Mouse (Mus musculus) liver, embryonic 15.5 days (tissue): ENCODE data around the gene Cirbp. TPM values are rescaled to one million over a fixed set of nuclear protein-coding genes. Genes with fewer than 3 reads are reported as not detected.

Source experiments
- ATAC-seq: fragments of 200-750 bp; cut with Nextera tagmentation; 2 replicates; pipeline ENCODE4 v1.8.0; 2017; ENCODE audit warnings: moderate number of reproducible peaks, mild to moderate bottlenecking, moderate library complexity; ENCODE audit not compliant: insufficient read depth
- H3K27ac ChIP-seq: fragments of 300-500 bp; sonication (generic); replicated peaks from 2 replicates; pipeline ENCODE4 v1.5.1; 2015; ENCODE audit warnings: mild to moderate bottlenecking, inconsistent platforms
- H3K27me3 ChIP-seq: fragments of 300-500 bp; sonication (generic); 2 replicates; pipeline ENCODE4 v1.6.1; 2015; ENCODE audit warnings: mild to moderate bottlenecking, inconsistent platforms
- H3K36me3 ChIP-seq: fragments of 300-500 bp; sonication (generic); replicated peaks from 2 replicates; pipeline ENCODE4 v1.6.1; 2015; ENCODE audit warnings: moderate library complexity, mild to moderate bottlenecking, inconsistent platforms
- H3K4me1 ChIP-seq: fragments of 300-500 bp; sonication (generic); replicated peaks from 2 replicates; pipeline ENCODE4 v1.6.1; 2015; ENCODE audit warnings: inconsistent platforms
- H3K4me2 ChIP-seq: fragments of 300-500 bp; sonication (generic); 2 replicates; pipeline ENCODE4 v1.6.1; 2015; ENCODE audit warnings: moderate library complexity, mild to moderate bottlenecking, inconsistent platforms
- H3K4me3 ChIP-seq: fragments of 300-500 bp; sonication (generic); replicated peaks from 2 replicates; pipeline ENCODE4 v1.5.1; 2015; ENCODE audit warnings: mild to moderate bottlenecking, inconsistent platforms
- H3K9ac ChIP-seq: fragments of 300-500 bp; sonication (generic); 2 replicates; pipeline ENCODE4 v1.6.1; 2015; ENCODE audit warnings: moderate library complexity, mild to moderate bottlenecking, inconsistent platforms
- H3K9me3 ChIP-seq: fragments of 300-500 bp; sonication (generic); replicated peaks from 2 replicates; pipeline ENCODE4 v1.6.1; 2016; ENCODE audit warnings: inconsistent platforms
- WGBS: fragments of 180-500 bp; shearing (Covaris S2); methylation state at CpG from one replicate; pipeline ENCODE4 v1.1.7; 2015; ENCODE audit warnings: mixed read lengths; ENCODE audit not compliant: insufficient replicate concordance; 5-methylcytosine and 5-hydroxymethylcytosine counted together
- polyA plus RNA-seq: library from polyadenylated mRNA; unstranded; fragments of >200 nt; fragmentation: Nextera tagmentation; extraction: Ambion mirVana; gene quantifications from 2 replicates; pipeline ENCODE4 v1.2.1, GENCODE M21; 2015

Cirbp gene
- polyA plus RNA-seq, 1 experiment from 2014 or later, result 17.0 TPM

DNA sequence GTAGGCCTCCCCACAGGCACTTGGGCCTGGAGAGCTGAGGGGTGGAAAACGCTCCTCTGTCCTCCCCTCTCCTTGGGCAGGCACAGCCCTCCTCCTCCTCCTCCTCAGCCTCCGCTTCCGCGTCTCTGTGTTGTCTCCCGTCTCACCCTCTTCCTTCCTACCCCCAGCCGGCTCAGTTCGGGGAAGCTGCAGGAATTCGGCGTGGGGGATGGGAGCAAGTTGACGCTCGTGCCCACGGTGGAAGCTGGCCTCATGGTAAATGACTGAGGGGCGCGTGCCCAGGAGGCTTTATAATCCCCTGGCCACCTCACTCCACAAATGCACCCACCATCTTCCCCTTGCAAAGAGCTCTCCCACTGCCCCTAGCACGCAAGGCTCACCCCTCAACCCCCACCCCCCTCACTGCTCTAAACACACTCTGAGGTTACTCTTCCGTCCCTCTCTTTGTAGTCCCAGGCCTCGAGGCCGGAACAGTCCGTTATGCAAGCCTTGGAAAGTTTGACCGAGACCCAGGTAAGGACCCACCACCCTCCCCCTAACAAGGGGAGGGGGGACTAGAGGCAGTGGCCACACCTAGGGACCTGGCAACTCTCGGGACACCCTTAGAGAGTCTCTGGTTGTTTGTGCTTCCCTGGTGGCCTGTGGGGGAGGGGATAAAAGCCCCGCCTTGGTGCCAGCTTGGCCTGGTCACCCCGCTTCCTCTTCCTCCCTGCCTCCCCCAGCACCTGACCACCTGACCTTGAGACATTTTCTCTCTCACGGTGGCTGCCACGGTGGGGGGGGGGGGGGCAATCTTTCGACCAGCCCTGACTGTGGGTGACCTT is 14.4 kb upstream of the Cirbp start:
- H3K36me3 ChIP-seq, result peaks cover 63% of the 10 kb centered on the region
- peak overlapping the region; percentile 87 for H3K9ac ChIP-seq
- H3K27me3 ChIP-seq, result no peaks in the 10 kb centered on the region
- WGBS, result 5% methylated on average over 26 of the region's 26 CpGs
- no peaks in the 10 kb centered on the region for H3K9me3 ChIP-seq
- H3K27ac ChIP-seq, result peak overlapping the region; percentile 96
- peak overlapping the region; percentile 70 for H3K4me3 ChIP-seq
- peaks cover 89% of the 10 kb centered on the region for H3K4me1 ChIP-seq
- peak overlapping the region; percentile 96 for H3K4me2 ChIP-seq
- ATAC-seq, result no peak

DNA sequence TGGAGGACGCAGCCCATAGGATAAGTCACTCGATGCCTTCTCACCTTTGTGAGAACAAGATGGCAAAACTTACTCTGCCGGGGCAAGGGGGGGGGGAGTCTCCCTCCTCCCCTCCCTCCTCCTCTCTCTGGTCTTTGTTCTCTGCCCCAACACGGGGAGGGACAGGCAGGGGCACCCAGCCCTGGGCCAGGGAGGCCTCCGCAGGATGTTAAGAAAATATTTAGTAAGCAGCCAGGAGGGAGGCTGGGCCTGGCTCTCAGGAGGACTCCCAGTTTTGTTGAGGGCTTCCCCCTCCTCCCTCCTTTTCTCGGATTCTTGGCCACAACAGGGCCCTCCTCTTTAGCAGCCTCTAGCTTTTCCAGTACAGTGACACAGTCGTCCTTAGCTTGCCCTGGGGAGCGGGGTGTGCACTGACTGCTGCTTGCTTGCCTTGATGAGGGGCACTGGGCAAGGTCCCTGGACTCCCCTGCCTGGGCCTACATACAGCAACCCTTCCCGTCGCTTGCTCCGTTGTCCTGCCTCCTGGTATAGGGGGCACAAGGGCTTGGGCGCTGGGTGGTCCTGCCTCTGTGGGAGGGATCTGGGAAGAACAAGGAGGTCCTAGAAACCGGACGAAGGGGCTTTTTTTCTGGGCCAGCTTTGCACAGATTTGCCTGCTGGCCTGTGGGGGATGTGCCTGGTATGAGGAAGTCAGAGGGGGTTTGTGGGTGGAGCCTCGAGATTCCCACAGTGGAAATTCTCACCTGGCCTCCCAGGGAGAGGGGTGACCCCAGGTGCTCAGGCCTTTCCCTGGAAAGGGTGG is 13.5 kb upstream of the Cirbp start:
- peaks cover 89% of the 10 kb centered on the region for H3K4me1 ChIP-seq
- peak overlapping the region; percentile 87 for H3K9ac ChIP-seq
- peaks cover 68% of the 10 kb centered on the region for H3K36me3 ChIP-seq
- peak overlapping the region; percentile 96 for H3K4me2 ChIP-seq
- H3K4me3 ChIP-seq, result peak overlapping the region; percentile 70
- H3K27me3 ChIP-seq, result no peaks in the 10 kb centered on the region
- WGBS, result 38% methylated on average over 15 of the region's 15 CpGs
- H3K27ac ChIP-seq, result peak overlapping the region; percentile 96
- ATAC-seq, result no peak
- H3K9me3 ChIP-seq, result no peaks in the 10 kb centered on the region

DNA sequence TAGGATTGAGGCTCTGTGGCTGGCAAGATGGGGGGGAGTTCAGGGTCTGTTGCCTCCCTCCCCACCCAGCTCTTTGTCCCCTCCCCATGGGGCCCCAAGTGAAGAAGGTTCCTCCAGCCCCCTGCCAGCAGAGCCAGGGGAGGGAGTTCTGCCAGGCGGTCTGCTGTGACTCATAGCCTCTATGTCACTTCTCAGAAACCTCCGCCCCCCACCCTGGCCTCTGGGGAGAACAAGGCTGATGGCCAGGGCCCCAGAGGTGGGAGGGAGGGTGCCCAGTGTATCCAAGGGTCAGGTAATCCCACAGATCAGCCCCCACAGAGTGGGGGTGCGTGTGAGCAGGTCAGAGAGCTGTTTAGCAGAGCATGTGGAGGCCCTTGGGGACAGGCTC is 12.9 kb upstream of the Cirbp start:
- Histone ChIP-seq H3K4me3 (peak overlapping the region; percentile 70), H3K36me3 (peaks cover 73% of the 10 kb centered on the region), H3K9ac (peak overlapping the region; percentile 87; the same call in 1 of the 2 replicates), H3K4me1 (peaks cover 88% of the 10 kb centered on the region), H3K27me3 (no peaks in the 10 kb centered on the region), H3K27ac (peak overlapping the region; percentile 96), H3K4me2 (peak overlapping the region; percentile 96), H3K9me3 (no peaks in the 10 kb centered on the region)
- WGBS, result 60% methylated on average over 3 of the region's 3 CpGs
- ATAC-seq, result no peak

DNA sequence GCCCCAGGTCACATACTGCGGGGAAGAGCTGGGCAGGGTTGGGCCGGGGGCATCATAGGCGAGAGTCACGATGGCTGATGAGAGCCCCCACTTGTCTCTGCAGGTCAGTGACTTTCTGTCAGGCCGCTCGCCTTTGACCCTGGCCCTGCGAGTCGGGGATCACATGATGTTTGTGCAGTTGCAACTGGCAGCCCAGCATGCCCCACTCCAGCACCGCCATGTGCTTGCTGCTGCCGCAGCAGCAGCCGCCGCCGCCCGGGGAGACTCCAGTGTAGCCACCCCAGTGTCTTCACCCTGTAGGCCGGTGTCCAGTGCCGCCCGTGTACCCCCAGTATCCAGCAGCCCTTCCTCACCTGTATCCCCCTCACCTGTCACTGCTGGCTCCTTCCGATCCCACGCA is 12.1 kb upstream of the Cirbp start:
- WGBS, result 80% methylated on average over 19 of the region's 19 CpGs
- peak overlapping the region; percentile 96 for H3K27ac ChIP-seq
- H3K36me3 ChIP-seq, result peaks cover 73% of the 10 kb centered on the region
- H3K9ac ChIP-seq, result no peak overlapping the region
- H3K27me3 ChIP-seq, result no peaks in the 10 kb centered on the region
- H3K9me3 ChIP-seq, result no peaks in the 10 kb centered on the region
- ATAC-seq, result no peak
- H3K4me1 ChIP-seq, result peaks cover 91% of the 10 kb centered on the region
- peak overlapping the region; percentile 96 for H3K4me2 ChIP-seq
- H3K4me3 ChIP-seq, result peak overlapping the region; percentile 14; the same call in 1 of the 2 replicates

DNA sequence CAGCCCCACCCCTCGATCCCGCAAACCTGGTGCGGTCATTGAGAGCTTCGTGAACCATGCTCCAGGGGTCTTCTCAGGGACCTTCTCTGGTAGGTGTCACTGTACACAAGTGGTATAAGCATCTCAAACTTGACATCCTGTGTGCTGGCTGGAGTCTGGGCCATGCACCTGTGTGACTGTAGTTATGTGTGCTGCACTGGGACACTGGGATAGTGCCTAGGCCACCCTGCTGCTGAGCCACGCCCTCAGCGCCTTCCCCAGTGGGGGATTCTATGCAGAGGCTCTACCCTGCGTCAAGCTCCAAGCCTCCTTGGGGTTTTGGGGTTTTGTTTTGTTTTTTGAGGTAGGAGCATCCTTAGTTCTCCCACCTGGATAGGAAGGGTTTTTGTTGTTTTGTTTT is 11.4 kb upstream of the Cirbp start:
- no peaks in the 10 kb centered on the region for H3K9me3 ChIP-seq
- WGBS, result 80% methylated on average over 7 of the region's 7 CpGs
- ATAC-seq, result no peak
- no peaks in the 10 kb centered on the region for H3K27me3 ChIP-seq
- peaks cover 73% of the 10 kb centered on the region for H3K36me3 ChIP-seq
- H3K4me2 ChIP-seq, result no peak overlapping the region
- no peak overlapping the region for H3K9ac ChIP-seq
- peaks cover 97% of the 10 kb centered on the region for H3K4me1 ChIP-seq
- no peak overlapping the region; the same call in 1 of the 2 replicates for H3K27ac ChIP-seq
- no peak overlapping the region for H3K4me3 ChIP-seq

DNA sequence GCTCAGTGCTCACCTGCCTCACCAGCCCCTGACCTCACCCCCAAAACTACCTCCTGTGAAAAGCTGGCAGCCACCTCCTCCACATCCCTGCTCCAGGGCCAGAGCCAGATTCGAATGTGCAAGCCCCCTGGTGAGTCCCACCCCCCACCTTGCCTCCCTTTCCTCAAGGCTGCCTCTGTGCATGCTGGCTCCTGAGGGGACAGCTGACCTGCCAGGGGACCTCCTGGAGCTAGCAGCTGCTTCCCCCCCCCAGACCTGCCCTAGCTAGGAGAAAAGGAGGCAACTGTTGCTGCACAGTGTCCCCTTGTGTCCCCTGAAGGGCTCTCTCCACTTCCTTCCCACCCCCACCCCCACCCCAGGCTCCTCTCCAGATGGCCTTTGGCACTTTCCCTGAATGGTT is 10.5 kb upstream of the Cirbp start:
- Histone ChIP-seq H3K9ac (no peak overlapping the region), H3K27me3 (no peaks in the 10 kb centered on the region), H3K4me2 (no peak overlapping the region), H3K4me1 (peaks cover 97% of the 10 kb centered on the region), H3K36me3 (peaks cover 71% of the 10 kb centered on the region), H3K4me3 (no peak overlapping the region), H3K27ac (no peak overlapping the region; the same call in 1 of the 2 replicates), H3K9me3 (no peaks in the 10 kb centered on the region)
- 81% methylated on average over 1 of the region's 1 CpGs for WGBS
- ATAC-seq, result no peak

DNA sequence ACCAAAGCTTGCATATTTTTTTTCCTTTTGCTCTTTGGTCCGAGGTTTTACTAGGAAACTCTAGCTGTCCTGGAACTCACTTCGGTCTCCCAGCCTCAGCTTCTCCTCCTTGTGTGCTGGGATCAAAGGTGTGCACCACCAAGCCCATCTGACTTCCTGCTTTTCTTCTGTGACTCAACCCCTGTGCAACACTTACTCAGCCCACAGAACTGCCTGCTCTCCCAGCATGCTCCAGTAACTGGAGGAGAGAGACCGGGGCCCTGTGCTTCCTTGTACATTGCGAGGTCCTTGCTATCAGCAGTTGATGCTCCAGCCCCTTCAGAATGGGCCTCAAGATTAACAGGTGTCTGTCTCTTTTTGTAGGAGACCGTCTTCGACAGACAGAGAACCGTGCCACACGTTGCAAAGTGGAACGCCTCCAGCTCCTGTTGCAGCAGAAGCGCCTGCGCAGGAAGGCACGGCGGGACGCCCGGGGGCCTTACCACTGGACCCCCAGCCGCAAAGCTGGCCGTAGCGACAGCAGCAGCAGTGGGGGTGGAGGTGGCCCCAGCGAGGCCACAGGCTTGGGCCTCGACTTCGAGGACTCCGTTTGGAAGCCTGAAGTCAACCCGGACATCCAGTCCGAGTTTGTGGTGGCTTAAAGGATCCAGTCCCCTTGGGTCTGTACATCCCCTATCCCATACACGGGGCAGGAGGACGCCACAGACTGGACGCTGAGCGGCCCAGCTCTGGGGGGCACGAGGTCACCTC is 9.6 kb upstream of the Cirbp start:
- H3K36me3 ChIP-seq, result peaks cover 65% of the 10 kb centered on the region
- WGBS, result 79% methylated on average over 29 of the region's 29 CpGs
- ATAC-seq, result no peak
- no peak overlapping the region for H3K9ac ChIP-seq
- H3K27ac ChIP-seq, result peak overlapping the region; percentile 19
- peaks cover 97% of the 10 kb centered on the region for H3K4me1 ChIP-seq
- H3K4me2 ChIP-seq, result no peak overlapping the region
- H3K9me3 ChIP-seq, result no peaks in the 10 kb centered on the region
- H3K4me3 ChIP-seq, result no peak overlapping the region
- H3K27me3 ChIP-seq, result no peaks in the 10 kb centered on the region

DNA sequence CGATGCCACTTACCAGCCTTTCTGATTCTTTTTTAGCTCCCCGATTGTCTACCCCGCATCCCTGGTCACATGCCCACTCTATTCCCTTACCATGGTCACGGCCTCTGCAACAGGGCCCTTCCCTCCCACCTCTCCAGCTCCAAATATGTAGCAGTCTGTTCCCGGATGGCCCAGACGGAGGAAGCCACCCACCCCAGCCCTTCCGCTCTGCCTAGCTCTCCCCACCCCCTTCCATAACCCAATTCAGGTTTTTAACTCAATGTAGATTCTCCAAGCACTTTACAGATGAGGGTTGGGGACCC is 9.1 kb upstream of the Cirbp start:
- no peaks in the 10 kb centered on the region for H3K27me3 ChIP-seq
- H3K4me1 ChIP-seq, result peaks cover 97% of the 10 kb centered on the region
- no peak overlapping the region for H3K9ac ChIP-seq
- no peak overlapping the region for H3K4me3 ChIP-seq
- 0 out of 2 replicates have a peak overlapping the region, but pooled peaks have one; percentile 19 for H3K27ac ChIP-seq
- no peaks in the 10 kb centered on the region for H3K9me3 ChIP-seq
- H3K4me2 ChIP-seq, result no peak overlapping the region
- no peak for ATAC-seq
- H3K36me3 ChIP-seq, result peaks cover 60% of the 10 kb centered on the region
- 78% methylated on average over 7 of the region's 7 CpGs for WGBS

DNA sequence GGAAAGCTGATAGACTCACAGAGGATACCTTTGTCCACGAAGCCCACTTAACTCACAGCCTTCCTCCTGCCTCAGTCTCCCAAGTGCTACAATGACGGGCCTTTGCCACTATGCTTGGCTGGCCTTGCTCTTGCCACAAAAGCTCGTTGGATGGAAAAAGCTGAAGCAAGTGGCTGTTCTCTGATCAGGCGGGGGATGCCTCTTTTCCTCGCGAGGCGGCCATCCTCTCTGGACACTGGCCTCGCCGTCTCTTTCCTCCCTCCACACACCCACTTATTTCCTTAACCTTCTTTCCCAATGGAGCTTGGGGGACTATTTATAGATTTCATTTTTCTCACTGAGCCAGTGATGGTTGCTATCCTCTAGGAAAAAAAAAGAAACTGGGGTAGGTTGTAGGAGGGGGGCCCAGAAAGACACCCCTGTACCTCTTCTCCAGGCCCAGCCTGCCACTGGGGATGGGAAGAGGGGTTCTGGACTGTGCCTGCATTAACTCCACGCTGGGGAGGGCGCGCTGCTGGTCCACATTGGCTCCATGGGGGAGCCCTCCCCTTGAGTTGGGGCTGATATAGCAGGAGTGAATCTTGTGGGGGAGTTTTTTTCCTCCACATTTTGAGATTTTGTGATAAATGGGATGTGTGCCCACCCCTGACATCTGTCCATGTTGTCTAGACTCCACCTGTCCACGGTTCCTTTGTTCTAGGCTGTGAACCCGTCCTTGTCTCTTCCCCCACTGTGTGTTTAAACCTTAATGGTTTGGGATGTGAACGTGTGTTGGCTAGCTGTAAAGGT is 8.4 kb upstream of the Cirbp start:
- Histone ChIP-seq H3K4me1 (peaks cover 97% of the 10 kb centered on the region), H3K9me3 (no peaks in the 10 kb centered on the region), H3K36me3 (peaks cover 53% of the 10 kb centered on the region), H3K9ac (no peak overlapping the region), H3K4me2 (no peak overlapping the region), H3K27ac (peak overlapping the region; percentile 85; the same call in 1 of the 2 replicates), H3K27me3 (no peaks in the 10 kb centered on the region), H3K4me3 (no peak overlapping the region)
- no peak for ATAC-seq
- WGBS, result 70% methylated on average over 15 of the region's 15 CpGs

DNA sequence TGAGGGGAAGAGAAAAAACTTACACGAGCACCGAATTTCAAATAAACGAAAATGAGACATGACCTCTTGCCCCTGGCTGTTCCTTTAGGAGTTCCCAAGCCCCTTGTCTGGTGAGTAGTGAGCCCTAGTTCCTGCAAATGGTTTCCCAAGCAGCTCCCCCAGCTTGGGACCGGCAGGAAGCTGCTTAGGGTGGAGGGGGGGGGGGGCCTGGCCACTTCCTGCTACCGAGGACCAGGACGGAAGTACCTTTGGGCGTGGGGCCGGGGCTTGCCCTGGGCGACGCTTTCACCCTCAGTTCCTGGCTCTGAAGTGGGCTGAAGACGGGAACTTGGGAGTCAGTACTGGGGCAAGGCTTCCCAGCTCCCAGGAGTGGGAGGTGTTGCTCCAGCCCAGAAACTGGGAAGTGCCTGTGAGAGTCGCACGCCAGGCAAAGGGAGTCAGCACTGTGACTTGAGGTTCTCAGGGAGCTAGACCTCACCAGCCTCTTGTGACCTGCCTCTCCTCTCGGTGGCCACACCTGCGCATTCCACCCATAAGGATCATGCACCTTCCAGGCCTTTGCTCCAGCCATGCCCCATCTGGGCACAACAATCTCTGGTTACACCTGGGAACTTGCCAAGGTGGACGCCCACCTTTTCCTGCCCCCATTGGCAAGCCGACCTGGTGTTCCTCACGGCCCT is 7.3 kb upstream of the Cirbp start:
- ATAC-seq, result no peak
- Histone ChIP-seq H3K9me3 (no peaks in the 10 kb centered on the region), H3K4me3 (peak overlapping the region; percentile 64; the same call in 1 of the 2 replicates), H3K9ac (peak overlapping the region; percentile 50; the same call in 1 of the 2 replicates), H3K4me2 (peak overlapping the region; percentile 97), H3K27ac (peak overlapping the region; percentile 85), H3K4me1 (peaks cover 97% of the 10 kb centered on the region), H3K27me3 (no peaks in the 10 kb centered on the region), H3K36me3 (peaks cover 43% of the 10 kb centered on the region)
- 9% methylated on average over 18 of the region's 18 CpGs for WGBS
